Mouse (Mus musculus) hindbrain, embryonic 14.5 days (tissue): ENCODE measurements at regions not wholly inside any gene's neighbourhood (a gene's known extent, or its start where the extent isn't known, plus 50 kb on each side); places are given as distances from the start of the nearest gene placed in this dataset.

Experiments
- ATAC-seq: fragments of 200-750 bp; cut with Nextera tagmentation; 2 replicates; pipeline ENCODE4 v1.8.0; 2017; ENCODE audit warnings: moderate number of reproducible peaks, mild to moderate bottlenecking, moderate TSS enrichment, moderate library complexity; ENCODE audit not compliant: low FRiP score
- DNase-seq: peaks from one replicate; pipeline ENCODE4 v3.0.0-alpha.2; 2015; ENCODE audit warnings: low spot score
- H3K27ac ChIP-seq: fragments of 300-500 bp; sonication (generic); 2 replicates; pipeline ENCODE4 v1.5.1; 2014; ENCODE audit warnings: mild to moderate bottlenecking, moderate library complexity
- H3K27me3 ChIP-seq: fragments of 300-500 bp; sonication (generic); 2 replicates; pipeline ENCODE4 v1.6.1; 2014; ENCODE audit warnings: mild to moderate bottlenecking, low read length, mixed read lengths; ENCODE audit not compliant: control insufficient read depth, insufficient read depth
- H3K36me3 ChIP-seq: fragments of 300-500 bp; sonication (generic); replicated peaks from 2 replicates; pipeline ENCODE4 v1.6.1; 2014; ENCODE audit not compliant: control insufficient read depth, insufficient read depth
- H3K4me1 ChIP-seq: fragments of 300-500 bp; sonication (generic); replicated peaks from 2 replicates; pipeline ENCODE4 v1.6.1; 2014; ENCODE audit warnings: antibody characterized with exemption, low read length, mixed read lengths; ENCODE audit not compliant: control insufficient read depth, insufficient read depth
- H3K4me2 ChIP-seq: fragments of 300-500 bp; sonication (generic); replicated peaks from 2 replicates; pipeline ENCODE4 v1.6.1; 2014; ENCODE audit warnings: mild to moderate bottlenecking, moderate library complexity
- H3K4me3 ChIP-seq: fragments of 300-500 bp; sonication (generic); replicated peaks from 2 replicates; pipeline ENCODE4 v1.5.1; 2014; ENCODE audit warnings: mild to moderate bottlenecking, low read length
- H3K9ac ChIP-seq: fragments of 300-500 bp; sonication (generic); 2 replicates; pipeline ENCODE4 v1.6.1; 2014
- H3K9me3 ChIP-seq: fragments of 300-500 bp; sonication (generic); 2 replicates; pipeline ENCODE4 v1.6.1; 2016; ENCODE audit warnings: low read length; ENCODE audit not compliant: control insufficient read depth
- WGBS: fragments of 180-500 bp; shearing (Covaris S2); extraction: QIAGEN DNeasy Blood & Tissue Kit; methylation state at CpG from one replicate; pipeline ENCODE4 v1.1.7; 2014; 5-methylcytosine and 5-hydroxymethylcytosine counted together

DNA sequence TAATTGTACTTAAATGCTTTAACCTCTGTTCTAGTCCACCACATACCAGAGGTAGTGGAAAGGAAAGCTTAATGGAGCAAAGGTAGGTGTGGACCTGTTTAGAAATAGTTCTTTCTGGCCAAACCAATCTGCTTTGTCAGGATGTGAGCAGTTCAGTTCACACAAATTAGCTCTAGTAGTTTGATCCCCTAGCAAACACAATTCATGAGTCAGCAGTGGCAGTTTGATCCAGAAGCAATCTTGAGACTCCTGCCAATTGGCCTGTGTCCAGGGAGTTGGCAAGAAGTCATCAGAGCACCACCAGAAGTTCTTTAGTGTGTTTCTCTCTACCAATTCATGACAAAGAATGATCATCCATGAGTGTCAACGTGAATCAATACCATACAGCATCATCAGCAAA is 195.0 kb upstream of the Ptchd4 start:
- Histone ChIP-seq H3K4me1 (no peaks in the 10 kb centered on the region), H3K9me3 (no peaks in the 10 kb centered on the region), H3K4me2 (no peak overlapping the region), H3K27me3 (no peaks in the 10 kb centered on the region), H3K36me3 (no peaks in the 10 kb centered on the region), H3K27ac (no peak overlapping the region), H3K9ac (no peak overlapping the region), H3K4me3 (no peak overlapping the region)
- ATAC-seq (no peak), DNase-seq (no peak)
- WGBS, result 86% methylated on average over 1 of the region's 1 CpGs

DNA sequence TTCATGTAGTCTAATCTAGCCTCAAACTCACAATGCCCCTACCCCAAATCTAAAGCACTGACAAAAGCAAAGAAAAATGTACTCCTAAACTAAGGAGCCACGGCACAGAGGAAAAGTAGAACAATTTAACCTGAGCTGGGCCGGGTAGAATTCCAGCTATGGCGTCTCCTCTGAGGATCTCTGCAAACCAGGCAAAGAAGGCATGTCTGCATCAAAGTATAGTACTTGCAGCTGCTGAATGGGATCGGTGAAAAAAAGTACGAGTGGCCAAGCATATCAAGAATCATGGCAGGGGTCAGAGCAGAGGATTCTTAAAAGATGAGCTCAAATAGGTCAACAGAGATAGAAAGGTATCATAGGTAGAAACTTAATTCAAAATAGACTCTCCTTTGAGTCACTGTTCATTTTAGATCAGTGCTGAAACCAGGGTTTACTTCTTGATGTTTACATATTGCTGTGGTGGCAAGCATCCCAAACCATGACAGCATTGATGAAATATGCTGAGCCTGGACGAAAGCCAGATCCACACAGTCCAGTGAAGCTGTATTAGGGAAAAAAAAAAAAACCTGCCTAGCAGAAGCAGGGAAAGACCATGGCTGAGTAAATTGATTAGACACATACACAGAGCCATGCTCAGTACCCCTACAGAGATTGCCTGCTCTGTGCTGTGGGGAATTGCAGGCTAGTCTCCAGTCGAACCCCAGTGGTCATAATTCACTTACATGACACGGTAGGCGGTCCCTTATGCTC is 189.1 kb upstream of the Ptchd4 start:
- Histone ChIP-seq H3K27me3 (no peaks in the 10 kb centered on the region), H3K27ac (peak overlapping the region; percentile 43; the same call in 1 of the 2 replicates), H3K36me3 (no peaks in the 10 kb centered on the region), H3K4me2 (no peak overlapping the region), H3K9me3 (no peaks in the 10 kb centered on the region), H3K4me3 (no peak overlapping the region), H3K9ac (no peak overlapping the region), H3K4me1 (no peaks in the 10 kb centered on the region)
- ATAC-seq, result peak; percentile 90
- 59% methylated on average over 9 of the region's 9 CpGs for WGBS
- DNase-seq, result peak; percentile 69

DNA sequence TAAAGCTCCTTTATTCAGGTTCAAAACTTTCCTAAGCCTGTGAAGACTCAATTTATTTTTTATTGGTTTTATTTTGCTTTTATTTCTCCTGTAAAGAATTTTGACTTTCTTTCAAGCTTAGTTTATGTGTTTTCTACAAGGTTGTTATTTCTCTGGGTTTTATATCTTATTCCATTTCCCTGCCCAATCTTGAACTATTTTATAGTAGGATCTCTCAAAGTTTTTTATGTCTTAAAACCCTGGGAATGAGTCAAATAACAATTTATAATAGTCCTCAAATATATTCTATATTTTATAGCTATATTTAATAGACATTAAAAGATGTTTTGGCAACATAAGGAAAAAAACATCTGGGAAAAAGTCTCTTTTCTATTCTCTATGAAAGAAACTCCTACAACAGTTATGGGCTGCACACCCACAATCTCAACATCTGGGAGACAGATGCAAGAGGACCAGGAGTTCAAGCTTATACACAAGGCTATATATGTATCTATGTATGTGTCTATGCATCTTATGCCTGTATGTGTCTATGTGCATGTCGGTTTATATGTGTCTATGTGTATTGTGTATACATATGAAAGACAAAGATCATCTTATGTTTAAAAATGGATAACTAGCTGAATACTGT is 146.2 kb upstream of the Ptchd4 start:
- H3K4me1 ChIP-seq, result no peaks in the 10 kb centered on the region

DNA sequence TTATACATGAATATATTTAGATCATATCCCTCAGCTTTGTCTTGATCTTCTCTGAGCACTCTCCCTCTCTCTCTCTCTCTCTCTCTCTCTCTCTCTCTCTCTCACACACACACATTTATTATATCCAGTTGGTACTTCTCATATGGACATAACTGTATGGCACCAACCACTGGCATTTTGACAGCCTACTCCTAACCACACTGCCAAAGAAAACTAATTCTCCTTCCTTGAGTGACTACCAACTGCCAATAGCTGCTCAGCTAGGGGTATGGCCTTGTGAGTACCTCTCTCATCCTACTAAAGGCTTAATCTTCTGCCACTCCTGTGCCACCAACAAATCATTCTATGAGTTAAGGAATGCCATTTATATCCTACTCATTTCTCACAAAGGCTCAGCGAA is 127.2 kb upstream of the Ptchd4 start:
- Histone ChIP-seq H3K36me3 (no peaks in the 10 kb centered on the region), H3K9ac (no peak overlapping the region), H3K27ac (no peak overlapping the region), H3K4me3 (no peak overlapping the region), H3K4me1 (no peaks in the 10 kb centered on the region), H3K4me2 (no peak overlapping the region), H3K27me3 (no peaks in the 10 kb centered on the region), H3K9me3 (no peaks in the 10 kb centered on the region)
- whole genome bisulfite sequencing, result 86% methylated on average over 1 of the region's 1 CpGs
- no peak for DNase-seq
- no peak for ATAC-seq

More for the DNA sequence above, 146.2 kb upstream of the Ptchd4 start:
- WGBS, result 90% methylated on average over 1 of the region's 1 CpGs
- no peak for ATAC-seq
- Histone ChIP-seq H3K27me3 (no peaks in the 10 kb centered on the region), H3K4me2 (no peak overlapping the region), H3K4me3 (no peak overlapping the region), H3K36me3 (no peaks in the 10 kb centered on the region), H3K9me3 (no peaks in the 10 kb centered on the region), H3K27ac (no peak overlapping the region), H3K9ac (no peak overlapping the region)
- DNase-seq, result no peak

DNA sequence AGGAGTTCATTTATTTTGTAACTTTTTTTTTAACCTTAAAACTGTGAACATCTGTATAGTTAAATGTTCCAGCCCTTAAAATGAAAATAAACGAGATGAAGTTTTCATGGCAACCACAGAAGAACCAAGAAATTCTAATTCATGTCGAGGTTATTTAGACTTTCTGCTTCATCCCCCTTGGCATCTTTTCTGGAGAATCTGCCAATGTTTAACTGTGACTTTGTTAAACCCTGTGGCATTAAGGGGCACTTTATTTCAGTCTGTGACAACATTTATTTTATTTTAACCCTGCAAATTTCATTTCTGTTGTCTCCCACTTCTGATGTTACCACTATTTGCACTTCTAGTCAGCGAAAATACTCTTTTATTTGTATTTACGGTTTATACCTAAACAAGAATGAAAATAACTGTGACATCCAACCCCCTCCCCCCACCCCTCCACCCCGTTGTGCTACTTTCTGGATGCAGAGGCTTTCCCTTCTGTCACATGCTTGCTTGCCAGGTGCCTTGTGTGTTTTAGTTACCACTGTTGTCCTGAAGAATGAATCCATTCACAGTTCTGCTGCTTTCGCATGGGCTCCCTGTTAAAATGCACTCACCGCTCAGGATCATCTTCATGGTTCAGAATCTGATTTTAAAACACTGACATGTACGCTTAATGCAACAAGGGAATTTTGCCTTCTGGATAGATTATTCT is 125.4 kb upstream of the Ptchd4 start:
- Histone ChIP-seq H3K27me3 (no peaks in the 10 kb centered on the region), H3K4me1 (no peaks in the 10 kb centered on the region), H3K4me2 (no peak overlapping the region), H3K9ac (no peak overlapping the region), H3K36me3 (no peaks in the 10 kb centered on the region), H3K4me3 (no peak overlapping the region), H3K27ac (no peak overlapping the region), H3K9me3 (no peaks in the 10 kb centered on the region)
- 73% methylated on average over 8 of the region's 8 CpGs for WGBS
- DNase-seq, result no peak
- no peak for ATAC-seq
